Mouse (Mus musculus) stomach, embryonic 16.5 days (tissue): Measurements from ENCODE around the gene Lamb1. TPM values are rescaled to one million over a fixed set of nuclear protein-coding genes. Genes with fewer than 3 reads are reported as not detected.

Experiments used
- ATAC-seq: fragments of 200-750 bp; cut with Nextera tagmentation; 2 replicates; pipeline ENCODE4 v1.8.0; 2017; ENCODE audit warnings: moderate number of reproducible peaks, moderate TSS enrichment; ENCODE audit not compliant: insufficient read depth, low FRiP score
- H3K27ac ChIP-seq: fragments of 300-500 bp; sonication (generic); 2 replicates; pipeline ENCODE4 v1.5.1; 2014; ENCODE audit warnings: low read length
- H3K27me3 ChIP-seq: fragments of 300-500 bp; sonication (generic); 2 replicates; pipeline ENCODE4 v1.6.1; 2014; ENCODE audit warnings: low read length, control low read depth, mixed read lengths; ENCODE audit not compliant: control insufficient read depth, insufficient read depth
- H3K36me3 ChIP-seq: fragments of 300-500 bp; sonication (generic); 2 replicates; pipeline ENCODE4 v1.6.1; 2014; ENCODE audit warnings: low read length; ENCODE audit not compliant: control insufficient read depth, insufficient read depth
- H3K4me1 ChIP-seq: fragments of 300-500 bp; sonication (generic); 2 replicates; pipeline ENCODE4 v1.6.1; 2014; ENCODE audit warnings: low read length, control low read depth, mixed read lengths; ENCODE audit not compliant: control insufficient read depth, insufficient read depth
- H3K4me2 ChIP-seq: fragments of 300-500 bp; sonication (generic); 2 replicates; pipeline ENCODE4 v1.6.1; 2014; ENCODE audit warnings: low read depth, low read length, mixed read lengths
- H3K4me3 ChIP-seq: fragments of 300-500 bp; sonication (generic); replicated peaks from 2 replicates; pipeline ENCODE4 v1.5.1; 2014; ENCODE audit warnings: mild to moderate bottlenecking, low read length
- H3K9ac ChIP-seq: fragments of 300-500 bp; sonication (generic); 2 replicates; pipeline ENCODE4 v1.6.1; 2014; ENCODE audit warnings: low read length
- H3K9me3 ChIP-seq: fragments of 300-500 bp; sonication (generic); replicated peaks from 2 replicates; pipeline ENCODE4 v1.6.1; 2016; ENCODE audit warnings: low read length, control low read depth; ENCODE audit not compliant: control insufficient read depth
- WGBS: fragments of 180-500 bp; shearing (Covaris S2); extraction: QIAGEN DNeasy Blood & Tissue Kit; methylation state at CpG from one replicate; pipeline ENCODE4 v1.1.7; 2014; 5-methylcytosine and 5-hydroxymethylcytosine counted together
- polyA plus RNA-seq: library from polyadenylated mRNA; unstranded; fragments of >200 nt; fragmentation: Nextera tagmentation; extraction: Ambion mirVana; gene quantifications from 2 replicates; pipeline ENCODE4 v1.2.1, GENCODE M21; 2015

The Lamb1 gene
- polyA plus RNA-seq, 1 experiment from 2014 or later: 108 TPM

DNA sequence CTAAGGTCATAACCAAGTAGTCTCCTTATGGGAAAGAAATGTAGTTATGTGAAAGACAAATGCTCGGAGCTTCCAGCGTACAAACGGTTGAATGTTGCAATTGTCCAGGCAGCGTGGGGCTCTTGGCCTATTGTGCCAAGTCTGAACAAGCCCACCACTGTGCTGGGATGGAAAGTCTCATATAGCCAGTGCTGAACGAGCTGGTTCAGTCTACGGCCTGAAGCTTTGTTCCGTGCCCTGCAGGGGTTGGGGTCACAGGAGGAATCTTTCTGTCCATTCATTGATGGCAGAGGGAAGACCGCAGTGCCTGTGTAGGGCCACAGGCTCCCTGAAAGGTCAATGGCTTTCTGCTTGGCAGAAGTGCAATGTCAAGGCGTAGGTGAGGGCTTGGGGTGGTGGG lies 45.7 kb downstream of the Lamb1 start:
- no peak overlapping the region for H3K4me2 ChIP-seq
- no peak overlapping the region for H3K4me3 ChIP-seq
- no peaks in the 10 kb centered on the region for H3K9me3 ChIP-seq
- no peak for ATAC-seq
- H3K4me1 ChIP-seq: no peaks in the 10 kb centered on the region
- no peak overlapping the region for H3K9ac ChIP-seq
- no peaks in the 10 kb centered on the region for H3K27me3 ChIP-seq
- H3K36me3 ChIP-seq: peaks cover 55% of the 10 kb centered on the region
- H3K27ac ChIP-seq: no peak overlapping the region
- 80% methylated on average over 9 of the region's 9 CpGs for WGBS

DNA sequence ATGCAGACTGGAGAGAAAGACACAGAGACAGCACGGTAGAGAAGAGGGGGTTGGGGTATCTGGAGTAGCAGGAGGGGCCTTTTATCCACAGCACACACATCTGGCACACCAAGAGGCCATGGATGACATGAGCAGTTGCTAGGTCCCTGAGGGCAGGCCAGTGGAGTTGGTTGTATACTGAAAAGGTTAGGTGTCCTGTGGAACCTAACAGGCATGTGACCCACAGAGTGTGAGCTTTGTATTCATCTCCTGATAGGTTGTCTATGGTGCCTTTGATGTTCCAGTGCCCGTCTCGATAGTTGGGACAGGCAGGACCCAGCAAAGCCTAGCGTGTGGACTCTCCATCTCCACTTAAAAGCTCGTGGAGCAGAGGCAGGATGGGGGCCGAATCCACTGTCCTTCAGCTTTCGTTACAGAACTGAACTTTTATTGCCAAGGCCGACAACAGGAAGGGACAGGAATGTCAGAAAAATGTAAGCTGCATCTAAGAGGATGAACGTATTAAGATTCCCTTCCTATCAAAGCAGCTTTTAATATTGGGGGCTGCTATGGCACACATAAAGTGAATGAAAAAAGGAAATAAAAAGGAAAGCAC lies 46.7 kb downstream of the Lamb1 start:
- WGBS: 86% methylated on average over 9 of the region's 9 CpGs
- H3K9ac ChIP-seq: no peak overlapping the region
- no peaks in the 10 kb centered on the region for H3K9me3 ChIP-seq
- no peak overlapping the region for H3K4me3 ChIP-seq
- peaks cover 45% of the 10 kb centered on the region for H3K36me3 ChIP-seq
- no peaks in the 10 kb centered on the region for H3K4me1 ChIP-seq
- H3K27ac ChIP-seq: no peak overlapping the region
- ATAC-seq: no peak
- H3K27me3 ChIP-seq: no peaks in the 10 kb centered on the region
- H3K4me2 ChIP-seq: no peak overlapping the region

DNA sequence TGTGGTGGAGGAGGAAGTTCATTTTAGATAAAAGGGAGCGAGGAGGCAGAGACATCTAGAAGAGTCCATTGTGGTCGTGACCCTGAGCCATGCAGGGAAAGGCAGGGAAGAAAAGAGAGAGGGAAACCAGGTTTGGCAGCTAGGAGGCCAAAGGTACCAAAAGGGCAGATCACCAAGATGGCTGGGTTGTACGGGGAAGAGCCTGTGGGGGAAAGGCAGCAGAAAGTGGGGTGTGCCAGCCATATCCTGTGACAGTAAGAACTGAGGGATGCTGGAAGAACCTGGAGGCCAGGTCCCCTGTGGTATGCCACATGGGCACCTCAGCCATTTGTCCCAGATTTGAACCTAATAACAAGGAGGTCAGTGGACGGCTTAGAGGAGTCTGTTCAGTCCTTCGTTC lies 47.2 kb downstream of the Lamb1 start:
- H3K4me2 ChIP-seq: no peak overlapping the region
- H3K27me3 ChIP-seq: no peaks in the 10 kb centered on the region
- no peak overlapping the region for H3K27ac ChIP-seq
- no peak for ATAC-seq
- no peak overlapping the region for H3K4me3 ChIP-seq
- no peak overlapping the region for H3K9ac ChIP-seq
- WGBS: 87% methylated on average over 5 of the region's 5 CpGs
- H3K9me3 ChIP-seq: no peaks in the 10 kb centered on the region
- H3K36me3 ChIP-seq: peaks cover 40% of the 10 kb centered on the region
- no peaks in the 10 kb centered on the region for H3K4me1 ChIP-seq

DNA sequence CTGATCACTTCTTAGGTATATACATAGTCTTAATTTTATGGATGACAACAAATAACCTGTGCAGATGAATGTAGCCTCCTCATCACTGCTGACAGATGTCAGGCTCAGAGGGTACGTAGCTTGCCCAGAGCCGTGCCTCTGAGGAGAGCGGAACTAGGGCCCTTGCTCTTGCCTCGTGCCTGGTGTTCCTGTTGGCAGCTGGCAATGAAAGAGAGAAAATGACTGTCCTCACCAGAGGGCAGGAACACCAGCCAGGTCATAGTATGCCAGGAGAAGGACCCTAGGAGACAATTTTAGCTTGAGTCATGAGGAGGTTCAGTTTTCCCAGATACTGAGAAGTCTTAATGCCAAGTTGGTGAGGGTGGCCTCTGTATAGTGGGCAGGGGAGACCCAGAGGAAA lies 48.1 kb downstream of the Lamb1 start:
- no peaks in the 10 kb centered on the region for H3K9me3 ChIP-seq
- no peak for ATAC-seq
- H3K36me3 ChIP-seq: peaks cover 35% of the 10 kb centered on the region
- no peaks in the 10 kb centered on the region for H3K4me1 ChIP-seq
- no peak overlapping the region for H3K9ac ChIP-seq
- WGBS: 92% methylated on average over 4 of the region's 4 CpGs
- no peak overlapping the region for H3K27ac ChIP-seq
- no peak overlapping the region for H3K4me2 ChIP-seq
- no peak overlapping the region for H3K4me3 ChIP-seq
- H3K27me3 ChIP-seq: no peaks in the 10 kb centered on the region

DNA sequence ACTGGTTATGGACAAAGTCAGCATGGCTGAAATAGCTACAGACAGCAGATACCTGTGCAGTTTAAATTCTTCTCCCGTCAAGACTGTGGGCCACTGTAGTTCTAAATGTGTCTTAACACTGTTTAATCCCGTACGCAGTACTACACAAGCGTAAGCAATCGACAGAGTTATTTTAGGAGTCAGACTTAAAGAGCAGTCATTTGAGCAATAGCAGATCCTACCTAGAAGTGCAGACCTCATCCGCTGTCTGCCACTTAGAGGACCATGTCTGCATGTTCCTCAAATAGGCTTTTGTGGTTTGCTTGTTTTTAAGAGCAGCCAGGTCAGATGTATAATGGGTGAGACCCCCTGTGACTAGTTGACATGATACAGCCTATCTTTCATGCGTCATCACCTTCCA lies 49.3 kb downstream of the Lamb1 start:
- no peaks in the 10 kb centered on the region for H3K27me3 ChIP-seq
- H3K4me3 ChIP-seq: no peak overlapping the region
- WGBS: 89% methylated on average over 7 of the region's 7 CpGs
- no peak overlapping the region for H3K27ac ChIP-seq
- no peaks in the 10 kb centered on the region for H3K9me3 ChIP-seq
- peaks cover 41% of the 10 kb centered on the region for H3K36me3 ChIP-seq
- no peaks in the 10 kb centered on the region for H3K4me1 ChIP-seq
- ATAC-seq: no peak
- no peak overlapping the region for H3K9ac ChIP-seq
- H3K4me2 ChIP-seq: no peak overlapping the region

DNA sequence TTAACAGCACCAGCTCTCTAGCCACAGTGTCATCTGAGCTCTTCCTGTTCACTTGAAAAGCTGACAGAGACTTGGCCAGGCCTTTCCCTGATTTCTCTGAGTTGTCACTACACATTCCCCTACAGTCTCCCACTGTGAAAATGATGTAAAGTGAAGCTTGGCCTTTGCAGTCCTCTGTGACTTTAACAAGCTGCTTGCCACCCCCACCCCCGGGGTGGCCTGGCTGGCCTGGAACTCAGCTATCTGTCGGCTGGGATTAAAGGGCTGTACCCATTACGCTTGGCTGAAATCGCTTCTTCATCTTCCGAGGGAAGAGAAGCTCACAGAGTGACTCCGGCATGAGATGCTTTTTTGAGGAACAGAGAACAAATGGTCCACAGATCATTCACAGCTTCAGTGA lies 50.9 kb downstream of the Lamb1 start:
- Histone ChIP-seq H3K9ac (no peak overlapping the region), H3K9me3 (no peaks in the 10 kb centered on the region), H3K4me3 (no peak overlapping the region), H3K27me3 (no peaks in the 10 kb centered on the region), H3K27ac (no peak overlapping the region), H3K4me2 (no peak overlapping the region), H3K4me1 (no peaks in the 10 kb centered on the region), H3K36me3 (peaks cover 39% of the 10 kb centered on the region)
- no peak for ATAC-seq
- 81% methylated on average over 6 of the region's 6 CpGs for WGBS

DNA sequence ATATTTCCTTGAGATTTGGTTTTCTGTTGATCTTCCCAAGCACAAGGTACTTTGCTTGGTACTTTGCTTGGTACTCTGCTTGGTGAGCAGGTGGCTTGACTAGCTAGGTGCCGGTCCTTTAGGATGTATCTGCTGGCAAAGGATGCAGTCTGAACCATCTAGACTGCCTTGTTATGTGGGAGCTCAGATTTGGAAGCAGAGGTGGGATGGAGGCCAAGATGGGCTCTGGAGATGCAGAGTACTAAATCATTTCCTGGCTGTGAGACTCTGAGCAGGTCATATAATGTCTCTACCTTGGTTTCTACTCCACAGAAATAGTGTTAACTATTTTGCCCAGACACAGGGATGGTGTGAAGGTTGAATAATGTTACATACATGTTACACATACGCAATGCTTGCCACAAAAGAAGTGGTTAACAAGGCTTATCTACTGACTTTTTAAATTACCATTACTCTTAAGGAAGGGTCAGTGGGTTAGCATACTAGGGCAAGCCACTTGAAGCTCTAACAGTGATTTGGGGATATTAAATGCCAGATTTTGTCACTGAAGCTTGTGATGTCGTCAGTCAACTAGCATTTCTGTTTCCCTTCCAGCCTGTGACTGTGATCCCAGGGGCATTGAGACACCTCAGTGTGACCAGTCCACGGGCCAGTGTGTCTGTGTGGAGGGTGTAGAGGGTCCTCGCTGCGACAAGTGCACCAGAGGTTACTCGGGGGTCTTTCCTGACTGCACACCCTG lies 52.8 kb downstream of the Lamb1 start:
- H3K4me2 ChIP-seq: no peak overlapping the region
- H3K27me3 ChIP-seq: no peaks in the 10 kb centered on the region
- no peak for ATAC-seq
- no peak overlapping the region for H3K27ac ChIP-seq
- H3K9me3 ChIP-seq: no peaks in the 10 kb centered on the region
- H3K9ac ChIP-seq: no peak overlapping the region
- 89% methylated on average over 7 of the region's 7 CpGs for WGBS
- no peak overlapping the region for H3K4me3 ChIP-seq
- H3K36me3 ChIP-seq: peaks cover 27% of the 10 kb centered on the region
- no peaks in the 10 kb centered on the region for H3K4me1 ChIP-seq

DNA sequence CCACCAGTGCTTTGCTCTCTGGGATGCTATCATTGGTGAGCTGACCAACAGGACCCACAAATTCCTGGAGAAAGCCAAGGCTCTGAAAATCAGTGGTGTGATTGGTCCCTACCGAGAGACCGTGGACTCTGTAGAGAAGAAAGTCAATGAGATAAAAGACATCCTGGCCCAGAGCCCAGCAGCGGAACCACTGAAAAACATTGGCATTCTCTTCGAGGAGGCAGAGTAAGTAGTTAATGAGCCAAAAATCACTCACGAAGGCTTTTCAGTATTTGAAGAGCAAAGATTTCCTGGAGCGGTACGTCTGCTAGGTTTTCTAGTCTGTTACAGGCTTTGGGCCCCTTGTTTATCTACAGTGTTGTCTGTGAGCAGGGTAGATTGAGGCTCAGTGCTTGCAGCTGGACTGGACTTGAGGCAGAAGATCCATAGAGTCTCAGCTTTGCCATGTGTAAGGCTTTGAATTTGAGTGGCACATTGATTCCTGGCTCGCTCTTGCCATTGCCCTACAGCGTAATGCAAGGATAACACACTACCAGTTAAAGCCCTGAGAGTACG lies 53.5 kb downstream of the Lamb1 start:
- no peaks in the 10 kb centered on the region for H3K27me3 ChIP-seq
- H3K9ac ChIP-seq: no peak overlapping the region
- no peak overlapping the region for H3K4me2 ChIP-seq
- no peak for ATAC-seq
- H3K27ac ChIP-seq: no peak overlapping the region
- H3K4me3 ChIP-seq: no peak overlapping the region
- WGBS: 76% methylated on average over 10 of the region's 10 CpGs
- H3K4me1 ChIP-seq: no peaks in the 10 kb centered on the region
- H3K9me3 ChIP-seq: no peaks in the 10 kb centered on the region
- peaks cover 24% of the 10 kb centered on the region for H3K36me3 ChIP-seq

DNA sequence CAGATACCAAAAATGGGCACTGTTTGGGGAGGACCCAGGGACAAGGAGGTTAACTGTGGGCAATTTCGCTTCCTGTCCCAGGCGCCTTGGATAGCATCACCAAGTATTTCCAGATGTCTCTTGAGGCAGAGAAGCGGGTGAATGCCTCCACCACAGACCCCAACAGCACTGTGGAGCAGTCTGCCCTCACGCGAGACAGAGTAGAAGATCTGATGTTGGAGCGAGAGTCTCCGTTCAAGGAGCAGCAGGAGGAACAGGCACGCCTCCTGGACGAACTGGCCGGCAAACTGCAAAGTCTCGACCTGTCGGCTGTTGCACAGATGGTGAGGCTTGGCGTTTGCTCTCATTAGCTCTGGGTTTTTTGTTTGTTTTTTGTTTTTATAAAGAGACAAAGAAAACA lies 55.8 kb downstream of the Lamb1 start:
- Histone ChIP-seq H3K9ac (no peak overlapping the region), H3K27me3 (no peaks in the 10 kb centered on the region), H3K4me1 (no peaks in the 10 kb centered on the region), H3K27ac (no peak overlapping the region), H3K4me3 (no peak overlapping the region), H3K9me3 (no peaks in the 10 kb centered on the region), H3K4me2 (no peak overlapping the region), H3K36me3 (peaks cover 20% of the 10 kb centered on the region)
- no peak for ATAC-seq
- 74% methylated on average over 13 of the region's 13 CpGs for WGBS
